Mouse (Mus musculus) liver, embryonic 11.5 days (tissue): Measurements from ENCODE around the gene Tatdn2. TPM values are rescaled to one million over a fixed set of nuclear protein-coding genes. Genes with fewer than 3 reads are reported as not detected.

ENCODE experiments used
- ATAC-seq: fragments of 200-750 bp; cut with Nextera tagmentation; replicated peaks from 2 replicates; pipeline ENCODE4 v1.8.0; 2017; ENCODE audit warnings: moderate number of reproducible peaks, mild to moderate bottlenecking, moderate TSS enrichment, moderate library complexity; ENCODE audit not compliant: low FRiP score
- DNase-seq: peaks from one replicate; pipeline ENCODE4 v3.0.0-alpha.2; 2017; ENCODE audit warnings: low spot score
- H3K27ac ChIP-seq: fragments of 300-500 bp; sonication (generic); 2 replicates; pipeline ENCODE4 v1.5.1; 2014; ENCODE audit warnings: mild to moderate bottlenecking, low read depth, low read length, control low read depth
- H3K27me3 ChIP-seq: fragments of 300-500 bp; sonication (generic); replicated peaks from 2 replicates; pipeline ENCODE4 v1.6.1; 2014; ENCODE audit warnings: low read length, mixed read lengths; ENCODE audit not compliant: control insufficient read depth, insufficient read depth
- H3K36me3 ChIP-seq: fragments of 300-500 bp; sonication (generic); 2 replicates; pipeline ENCODE4 v1.6.1; 2014; ENCODE audit warnings: mild to moderate bottlenecking, low read length, moderate library complexity, mixed read lengths; ENCODE audit not compliant: control insufficient read depth, insufficient read depth
- H3K4me1 ChIP-seq: fragments of 300-500 bp; sonication (generic); replicated peaks from 2 replicates; pipeline ENCODE4 v1.6.1; 2014; ENCODE audit warnings: low read length, mixed read lengths; ENCODE audit not compliant: control insufficient read depth, insufficient read depth
- H3K4me2 ChIP-seq: fragments of 300-500 bp; sonication (generic); 2 replicates; pipeline ENCODE4 v1.6.1; 2014; ENCODE audit warnings: mild to moderate bottlenecking, control low read depth, moderate library complexity
- H3K4me3 ChIP-seq: fragments of 300-500 bp; sonication (generic); 2 replicates; pipeline ENCODE4 v1.5.1; 2014; ENCODE audit warnings: low read depth, low read length, control low read depth
- H3K9ac ChIP-seq: fragments of 300-500 bp; sonication (generic); 2 replicates; pipeline ENCODE4 v1.6.1; 2014; ENCODE audit warnings: low read depth, low read length, control low read depth
- H3K9me3 ChIP-seq: fragments of 300-500 bp; sonication (generic); 2 replicates; pipeline ENCODE4 v1.6.1; 2016; ENCODE audit warnings: low read length, inconsistent platforms, mixed read lengths; ENCODE audit not compliant: control insufficient read depth
- WGBS: fragments of 180-500 bp; shearing (Covaris S2); extraction: QIAGEN DNeasy Blood & Tissue Kit; methylation state at CpG from one replicate; pipeline ENCODE4 v1.1.7; 2014; 5-methylcytosine and 5-hydroxymethylcytosine counted together
- polyA plus RNA-seq: library from polyadenylated mRNA; unstranded; fragments of >200 nt; fragmentation: Nextera tagmentation; extraction: Ambion mirVana; gene quantifications from 2 replicates; pipeline ENCODE4 v1.2.1, GENCODE M21; 2014

Tatdn2 gene
- 1.2 TPM in 2 replicates for polyA plus RNA-seq

- Histone ChIP-seq H3K4me2 (peak within 1 kb of the TSS; percentile 98), H3K9me3 (no peaks in the 10 kb centered on the region), H3K4me1 (peaks cover 52% of the 10 kb centered on the region), H3K9ac (peak within 1 kb of the TSS; percentile 90), H3K27me3 (no peaks in the 10 kb centered on the region), H3K36me3 (peaks cover 13% of the 10 kb centered on the region), H3K4me3 (peak within 1 kb of the TSS; percentile 93), H3K27ac (peak within 1 kb of the TSS; percentile 97)
- DNase-seq (peak; percentile 94), ATAC-seq (peak; percentile 97)
- under 1% methylated on average over 58 of the region's 58 CpGs for WGBS
Observed at GRCm38 (mm10) chr6:113696582-113697221, at the start of gene Tatdn2. Gene Tatdn2 (plus strand): TSS chr6:113697050.

GRCm38 (mm10) chr6:113649346-113650196 lies 47.3 kb upstream of the Tatdn2 start:
- H3K4me2 ChIP-seq: no peak overlapping the region
- peaks cover 14% of the 10 kb centered on the region for H3K4me1 ChIP-seq
- 70% methylated on average over 7 of the region's 7 CpGs for WGBS
- H3K27ac ChIP-seq: no peak overlapping the region
- no peak overlapping the region for H3K4me3 ChIP-seq
- H3K9ac ChIP-seq: no peak overlapping the region
- H3K27me3 ChIP-seq: no peaks in the 10 kb centered on the region
- no peaks in the 10 kb centered on the region for H3K36me3 ChIP-seq
- no peaks in the 10 kb centered on the region for H3K9me3 ChIP-seq
- DNase-seq (no peak), ATAC-seq (no peak)

- ATAC-seq: no peak
- H3K36me3 ChIP-seq: no peaks in the 10 kb centered on the region
- no peak overlapping the region for H3K4me3 ChIP-seq
- no peaks in the 10 kb centered on the region for H3K9me3 ChIP-seq
- no peak overlapping the region for H3K4me2 ChIP-seq
- H3K27me3 ChIP-seq: no peaks in the 10 kb centered on the region
- no peak overlapping the region for H3K27ac ChIP-seq
- no peak overlapping the region for H3K9ac ChIP-seq
- no peak for DNase-seq
- WGBS: 66% methylated on average over 4 of the region's 4 CpGs
- peaks cover 11% of the 10 kb centered on the region for H3K4me1 ChIP-seq
Observed at GRCm38 (mm10) chr6:113650197-113650640, 46.6 kb upstream of the Tatdn2 start.

GRCm38 (mm10) chr6:113651626-113652025 lies 45.2 kb upstream of the Tatdn2 start:
- Histone ChIP-seq H3K9me3 (no peaks in the 10 kb centered on the region), H3K27ac (no peak overlapping the region), H3K36me3 (no peaks in the 10 kb centered on the region), H3K9ac (no peak overlapping the region), H3K4me2 (no peak overlapping the region), H3K27me3 (no peaks in the 10 kb centered on the region), H3K4me1 (peaks cover 11% of the 10 kb centered on the region), H3K4me3 (no peak overlapping the region)
- DNase-seq (no peak), ATAC-seq (peak; percentile 67)
- WGBS: 54% methylated on average over 3 of the region's 3 CpGs

GRCm38 (mm10) chr6:113653551-113653950 lies 43.3 kb upstream of the Tatdn2 start:
- DNase-seq (no peak), ATAC-seq (no peak)
- Histone ChIP-seq H3K4me1 (peaks cover 11% of the 10 kb centered on the region), H3K27me3 (no peaks in the 10 kb centered on the region), H3K9me3 (no peaks in the 10 kb centered on the region), H3K27ac (no peak overlapping the region), H3K36me3 (no peaks in the 10 kb centered on the region), H3K4me3 (no peak overlapping the region), H3K9ac (no peak overlapping the region), H3K4me2 (no peak overlapping the region)
- 86% methylated on average over 7 of the region's 7 CpGs for WGBS

- DNase-seq (no peak), ATAC-seq (no peak)
- 51% methylated on average over 8 of the region's 8 CpGs for WGBS
- no peak overlapping the region for H3K4me2 ChIP-seq
- H3K27ac ChIP-seq: no peak overlapping the region
- no peaks in the 10 kb centered on the region for H3K27me3 ChIP-seq
- H3K36me3 ChIP-seq: no peaks in the 10 kb centered on the region
- no peak overlapping the region for H3K4me3 ChIP-seq
- no peaks in the 10 kb centered on the region for H3K9me3 ChIP-seq
- peaks cover 6% of the 10 kb centered on the region for H3K4me1 ChIP-seq
- H3K9ac ChIP-seq: no peak overlapping the region
Observed at GRCm38 (mm10) chr6:113654102-113654501, 42.7 kb upstream of the Tatdn2 start.

GRCm38 (mm10) chr6:113654753-113655397 lies 42.0 kb upstream of the Tatdn2 start:
- H3K27me3 ChIP-seq: no peaks in the 10 kb centered on the region
- H3K36me3 ChIP-seq: no peaks in the 10 kb centered on the region
- no peaks in the 10 kb centered on the region for H3K9me3 ChIP-seq
- 65% methylated on average over 16 of the region's 16 CpGs for WGBS
- H3K4me2 ChIP-seq: no peak overlapping the region
- no peak overlapping the region for H3K4me3 ChIP-seq
- no peak for ATAC-seq
- no peak for DNase-seq
- H3K4me1 ChIP-seq: peaks cover 6% of the 10 kb centered on the region
- no peak overlapping the region for H3K27ac ChIP-seq
- H3K9ac ChIP-seq: no peak overlapping the region

- Histone ChIP-seq H3K9ac (no peak overlapping the region), H3K4me1 (peaks cover 8% of the 10 kb centered on the region), H3K36me3 (no peaks in the 10 kb centered on the region), H3K4me2 (no peak overlapping the region), H3K9me3 (no peaks in the 10 kb centered on the region), H3K4me3 (no peak overlapping the region), H3K27me3 (no peaks in the 10 kb centered on the region), H3K27ac (no peak overlapping the region)
- 88% methylated on average over 3 of the region's 3 CpGs for WGBS
- DNase-seq: no peak
- no peak for ATAC-seq
Observed at GRCm38 (mm10) chr6:113655475-113655874, 41.4 kb upstream of the Tatdn2 start.
